Mouse (Mus musculus) regulatory T cell (primary cell): ENCODE data around the gene Zcchc7.
"Not testable (repeated sequence)": the region's sequence is repeated elsewhere in the genome, so short reads cannot be mapped to it uniquely, and the experiment has no call there.

Experiments used
- in situ Hi-C: fragments of 300-600 bp; cut with MboI, MseI; formaldehyde crosslinking; loops from one replicate; pipeline ENCODE4 v1.15.1; 2025; ENCODE audit warnings: high pct_unique_total_duplicates

The Zcchc7 gene

DNA sequence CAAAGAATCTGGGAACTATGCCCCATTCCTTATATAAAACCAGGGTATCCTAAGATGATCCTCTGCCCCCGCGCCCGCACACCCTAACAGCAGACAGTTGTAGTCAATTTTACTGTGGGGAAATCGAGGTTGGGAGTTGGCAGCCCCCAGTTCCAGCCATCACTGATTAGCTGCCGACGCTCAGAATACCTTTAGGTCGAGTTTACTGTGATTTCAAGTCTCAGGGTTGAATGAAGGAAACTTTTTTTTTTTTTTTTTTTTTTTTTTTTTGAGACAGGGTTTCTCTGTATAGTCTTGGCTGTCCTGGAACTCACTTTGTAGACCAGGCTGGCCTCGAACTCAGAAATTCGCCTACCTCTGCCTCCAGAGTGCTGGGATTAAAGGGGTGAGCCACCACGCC lies 1.5 kb downstream of the Zcchc7 start:
- in situ Hi-C loops = not testable (repeated sequence)

DNA sequence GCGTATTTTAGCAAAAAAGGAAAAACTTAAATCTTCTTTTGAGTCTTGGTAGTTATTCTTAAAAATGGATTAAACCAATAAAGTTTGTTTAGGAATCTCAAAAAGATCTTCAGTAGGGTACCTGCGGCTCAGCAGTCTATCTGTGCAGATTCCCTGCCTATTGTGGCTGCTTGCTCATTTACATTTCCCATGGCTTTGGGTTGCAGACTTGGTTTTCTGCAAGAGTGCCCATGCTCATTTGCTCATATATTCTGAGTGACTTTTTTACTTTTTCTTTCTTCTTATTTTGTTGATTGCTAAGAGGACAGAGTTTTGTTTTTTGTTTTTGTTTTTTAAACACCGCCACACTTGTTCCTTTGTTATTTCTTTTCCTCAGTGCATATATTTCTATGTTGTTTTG lies 19.2 kb downstream of the Zcchc7 start:
- in situ Hi-C loops = no loop called here

DNA sequence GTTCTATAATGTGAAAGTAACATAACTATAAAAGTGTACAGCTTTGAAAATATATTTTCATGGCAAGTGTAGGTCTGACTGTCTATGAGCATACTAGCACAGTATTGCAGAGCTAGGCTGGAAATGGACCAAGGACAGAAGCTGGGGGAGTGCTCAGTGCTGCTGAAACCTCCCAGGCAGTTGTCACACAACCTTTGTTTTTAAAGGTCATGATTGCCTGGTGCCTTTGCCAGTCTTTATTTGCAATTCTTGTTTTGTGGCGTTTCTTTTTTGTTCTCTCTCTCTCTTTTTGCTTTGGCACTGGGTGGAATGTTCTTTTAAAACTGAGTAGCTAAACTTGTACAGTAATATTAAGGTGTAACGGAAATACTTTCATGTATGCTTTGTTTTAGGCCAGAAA lies 21.0 kb downstream of the Zcchc7 start:
- in situ Hi-C loops = no loop called here

DNA sequence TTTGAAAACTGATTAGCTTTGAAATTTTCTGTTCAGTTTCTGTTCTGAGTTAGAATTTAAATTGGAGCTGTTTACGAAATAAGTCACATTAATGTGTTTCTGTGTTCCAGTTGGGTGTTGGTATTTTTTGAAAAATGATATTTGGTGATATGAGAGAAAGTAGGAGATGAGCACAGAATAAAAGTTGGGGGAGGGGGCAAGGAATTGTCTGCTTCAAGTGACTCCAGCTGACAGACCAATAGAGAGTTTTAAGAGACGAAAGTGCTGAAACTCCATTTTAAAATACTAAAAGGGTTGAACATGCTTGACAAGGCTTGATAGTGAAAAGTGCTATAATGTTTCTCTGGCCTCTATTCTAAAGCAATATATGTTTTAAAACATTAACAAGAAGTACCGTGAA lies 21.4 kb downstream of the Zcchc7 start:
- in situ Hi-C loops = no loop called here

DNA sequence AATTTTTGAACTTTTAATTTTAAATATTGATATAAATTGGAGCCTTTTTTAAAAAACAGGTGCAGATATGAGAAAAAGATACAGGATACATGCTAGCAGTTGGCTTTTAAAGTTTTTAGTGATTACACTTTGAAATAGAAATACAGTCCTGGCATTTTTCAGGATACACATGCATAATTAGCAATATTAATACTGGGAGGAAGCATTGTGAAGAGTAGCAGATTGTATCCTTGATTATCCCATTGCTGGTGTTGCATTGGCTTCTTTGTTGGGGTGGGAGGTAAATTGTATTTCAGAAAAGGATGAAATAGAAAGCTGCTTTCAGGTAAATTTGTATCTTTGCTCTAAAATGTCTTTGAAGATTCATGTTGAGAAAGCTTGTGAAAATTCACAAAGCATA lies 22.0 kb downstream of the Zcchc7 start:
- in situ Hi-C loops = no loop called here

DNA sequence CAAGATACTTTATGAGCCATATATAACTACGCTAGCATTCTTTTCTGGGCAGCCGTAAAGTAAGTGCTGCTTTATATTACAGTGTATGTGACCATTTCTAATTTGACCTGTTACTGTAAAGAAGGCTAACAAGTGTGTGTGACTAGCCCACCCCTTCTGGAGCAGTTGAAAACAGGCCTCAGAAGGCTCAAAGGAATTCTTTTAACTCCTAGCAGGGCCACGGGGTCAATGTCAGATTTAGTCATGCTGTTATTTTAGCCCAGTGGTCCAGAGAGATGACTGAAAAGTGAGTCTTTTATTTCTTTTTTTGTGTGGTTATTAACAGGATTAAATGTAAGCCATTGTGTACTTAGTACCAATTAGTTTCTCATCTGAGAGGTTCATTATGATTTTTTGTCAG lies 22.6 kb downstream of the Zcchc7 start:
- in situ Hi-C loops = no loop called here

DNA sequence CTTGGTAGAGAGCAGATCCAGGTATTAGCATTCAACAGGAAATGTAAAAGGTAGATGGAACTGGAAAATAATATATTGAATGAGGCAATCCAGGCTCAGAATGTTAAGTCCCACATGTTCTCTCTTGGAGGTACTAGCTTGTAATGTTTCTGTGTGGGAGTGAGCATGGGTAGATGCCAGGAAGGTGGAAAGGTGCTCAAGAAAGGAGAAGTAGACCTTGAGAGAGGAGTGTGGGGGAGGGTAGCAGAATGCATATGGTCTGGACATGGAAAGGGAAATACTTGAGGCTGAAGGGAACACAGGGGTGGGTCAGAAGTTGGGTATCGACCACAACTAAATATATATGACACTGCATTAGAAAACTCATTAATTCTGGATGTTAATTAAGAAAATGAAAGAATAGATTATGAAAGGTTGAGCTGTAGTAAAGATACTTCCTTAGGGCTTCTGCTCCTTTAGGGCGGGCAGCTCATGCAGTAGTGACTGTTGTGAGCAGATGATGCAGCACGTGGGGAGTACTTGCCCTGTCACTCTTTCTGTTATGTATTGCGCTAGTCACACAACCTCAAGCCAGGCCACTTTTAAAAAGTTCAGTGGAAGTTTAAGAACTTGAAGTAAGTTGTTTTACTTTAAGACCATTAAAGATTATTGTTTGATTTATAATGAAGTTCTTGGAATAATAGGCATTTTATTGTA lies 24.9 kb downstream of the Zcchc7 start:
- in situ Hi-C loops = no loop called here

DNA sequence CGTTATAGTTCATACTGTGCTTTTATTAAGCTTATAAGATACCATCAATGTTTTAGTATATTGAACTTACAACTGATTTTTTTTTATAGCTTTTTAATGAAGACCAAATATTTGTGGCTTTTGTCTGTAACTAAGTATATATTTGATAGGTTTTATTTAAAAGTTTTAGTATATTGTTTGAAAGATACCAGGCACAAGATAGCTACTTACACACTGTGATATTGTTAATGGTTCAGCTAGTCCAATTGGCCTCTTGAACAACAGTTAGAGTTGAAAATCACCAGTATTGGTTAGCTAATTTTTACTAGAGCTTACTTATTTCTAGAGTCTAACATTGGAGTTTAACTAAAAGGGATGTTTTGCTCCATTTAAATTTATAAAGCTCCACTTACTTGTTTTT lies 25.8 kb downstream of the Zcchc7 start:
- in situ Hi-C loops = no loop called here

DNA sequence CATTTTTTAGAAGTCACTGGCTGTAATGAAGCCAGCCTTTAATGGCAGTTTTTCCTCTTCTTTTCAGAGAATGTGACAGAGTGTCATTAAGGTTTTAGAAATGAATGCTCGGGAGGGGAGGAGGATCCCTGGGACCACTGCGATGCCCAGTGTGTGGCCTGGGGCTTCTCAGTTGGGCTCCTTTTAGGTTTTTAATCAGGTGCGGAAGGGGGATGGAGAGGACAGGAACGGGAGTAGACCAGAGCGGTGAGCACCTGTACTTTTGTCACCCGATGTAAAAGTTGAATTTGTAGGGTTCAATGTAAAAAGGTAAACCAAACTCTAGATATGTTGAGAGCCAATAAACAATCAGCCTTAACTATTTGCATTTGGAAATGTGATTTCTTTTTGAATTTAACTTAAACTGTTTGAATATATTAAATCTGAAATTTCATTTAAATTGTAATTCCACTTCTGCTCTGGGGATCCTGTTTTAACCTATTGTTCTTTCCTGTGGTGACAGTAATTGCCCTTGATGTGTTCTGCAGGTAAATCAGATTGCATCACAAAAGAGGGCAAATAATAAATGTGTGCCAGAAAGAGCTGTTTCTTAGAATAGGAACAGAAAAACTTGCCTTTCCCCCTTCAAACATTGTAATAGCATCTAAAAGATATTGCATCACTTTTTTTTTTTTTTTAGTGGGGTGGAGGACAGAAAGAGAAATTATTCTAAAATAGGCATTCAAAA lies 28.1 kb downstream of the Zcchc7 start:
- in situ Hi-C loops = no loop called here

DNA sequence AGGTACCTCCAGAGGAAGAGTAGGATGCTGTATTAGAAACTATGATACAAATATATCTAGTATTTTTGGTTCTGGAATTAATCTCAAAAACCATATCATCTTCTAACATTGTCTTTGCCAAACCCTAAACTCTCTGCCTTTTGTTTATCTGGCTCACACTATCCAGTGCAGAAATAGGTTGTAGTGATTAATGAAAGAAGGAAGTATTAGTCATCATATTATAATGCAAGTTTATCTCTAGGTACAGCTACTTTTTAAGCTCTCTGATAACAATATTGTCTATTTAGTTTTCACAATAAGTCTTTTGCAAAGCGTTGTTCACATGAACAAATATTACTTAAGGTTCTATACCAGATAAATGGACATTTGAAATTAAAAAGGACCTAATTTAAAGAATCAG lies 57.2 kb downstream of the Zcchc7 start:
- in situ Hi-C loops = no loop called here

DNA sequence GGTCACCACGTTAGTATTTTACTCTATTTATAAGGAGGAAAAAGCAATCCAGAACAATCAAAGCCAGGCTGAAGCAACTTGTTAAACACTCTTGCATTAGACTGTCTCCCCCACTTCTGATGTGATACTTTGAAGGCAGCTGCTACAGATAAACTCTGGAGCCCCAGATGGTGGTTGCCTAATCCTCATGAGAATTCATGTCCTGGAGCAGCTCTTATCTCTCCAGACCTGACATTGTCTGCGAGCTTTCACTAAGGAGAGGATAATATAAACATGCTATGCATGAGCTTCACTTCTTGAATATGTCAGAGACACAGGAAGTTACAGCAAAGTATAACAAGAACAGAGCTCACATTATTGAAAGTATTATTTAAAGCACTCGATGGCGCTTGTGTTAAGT lies 58.1 kb downstream of the Zcchc7 start:
- in situ Hi-C loops = no loop called here

DNA sequence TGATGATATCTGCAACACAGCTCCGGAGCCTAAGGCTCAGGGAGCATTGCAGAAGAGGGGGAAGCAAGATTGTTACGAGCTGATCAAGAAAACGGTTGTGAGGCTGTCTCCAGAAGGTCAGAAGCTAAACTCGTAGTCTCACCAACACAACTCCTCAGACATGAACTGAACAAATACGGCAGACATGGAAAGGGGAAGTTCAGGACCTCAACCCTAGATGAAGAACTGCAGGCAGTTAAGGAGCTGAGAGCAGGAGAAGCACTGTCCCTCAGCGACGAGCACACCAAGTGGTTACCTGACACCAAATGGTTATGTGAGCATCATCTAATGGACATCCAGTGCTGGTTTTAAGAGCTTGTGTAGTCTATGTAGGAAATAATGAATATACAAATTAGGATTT lies 60.9 kb downstream of the Zcchc7 start:
- in situ Hi-C loops = no loop called here

DNA sequence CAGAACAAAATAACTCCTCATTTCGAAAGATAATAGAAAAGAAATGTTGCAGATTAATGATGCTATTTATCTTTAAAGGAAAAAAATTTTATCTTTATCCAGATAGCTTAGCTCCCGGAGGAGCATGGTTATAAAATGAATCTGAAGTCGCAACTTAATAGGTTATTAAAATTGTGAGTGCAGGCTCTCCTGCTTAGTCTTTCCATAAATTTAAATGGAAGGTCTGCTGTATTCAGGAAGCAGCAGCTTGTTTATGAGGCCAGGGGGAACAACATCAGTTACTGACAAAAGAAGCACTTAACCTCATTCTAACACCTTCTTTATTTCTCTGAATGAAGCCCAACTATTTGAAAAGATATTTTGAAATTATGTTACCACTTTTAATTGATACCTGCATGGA lies 74.9 kb downstream of the Zcchc7 start:
- in situ Hi-C loops = no loop called here

DNA sequence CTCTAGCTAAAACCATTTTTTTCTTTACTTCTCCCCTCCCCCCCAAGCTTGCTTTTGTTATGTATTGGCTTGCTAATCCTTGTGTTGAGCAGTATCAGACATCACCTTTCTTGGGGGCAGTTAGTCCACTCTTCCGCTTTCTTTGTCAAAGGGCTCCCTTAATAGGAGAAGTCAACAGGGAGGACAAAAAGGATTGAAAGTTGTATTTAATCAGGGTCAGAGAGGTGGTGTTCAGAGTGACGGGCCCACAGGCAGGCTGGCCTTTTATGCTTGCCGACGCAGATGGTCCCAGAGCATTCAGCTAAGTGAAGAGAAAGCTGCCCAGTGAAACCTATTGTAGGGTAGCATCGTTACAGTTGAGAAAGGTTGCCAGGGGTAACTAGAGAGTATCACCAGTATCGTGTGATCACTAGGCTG lies 96.2 kb downstream of the Zcchc7 start:
- in situ Hi-C loops = no loop called here

DNA sequence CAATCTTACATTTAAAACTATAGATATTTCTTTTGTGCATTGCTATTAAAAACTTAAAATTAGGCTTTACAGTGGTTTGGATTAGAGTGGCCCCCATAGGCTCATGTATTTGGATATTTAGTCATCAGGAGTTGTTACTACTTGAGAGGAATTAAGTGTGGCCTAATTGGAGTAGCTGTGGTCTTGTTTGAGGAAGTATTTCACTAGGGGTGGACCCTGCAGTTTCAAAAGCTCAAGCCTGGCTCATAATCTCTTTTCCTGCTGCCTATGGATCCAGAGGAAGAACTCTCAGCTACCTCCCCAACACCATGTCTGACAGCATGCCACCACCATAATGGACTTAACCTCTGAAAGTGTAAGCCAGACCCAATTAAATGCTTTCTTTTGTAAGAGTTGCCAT lies 115.9 kb downstream of the Zcchc7 start:
- in situ Hi-C loops = no loop called here

DNA sequence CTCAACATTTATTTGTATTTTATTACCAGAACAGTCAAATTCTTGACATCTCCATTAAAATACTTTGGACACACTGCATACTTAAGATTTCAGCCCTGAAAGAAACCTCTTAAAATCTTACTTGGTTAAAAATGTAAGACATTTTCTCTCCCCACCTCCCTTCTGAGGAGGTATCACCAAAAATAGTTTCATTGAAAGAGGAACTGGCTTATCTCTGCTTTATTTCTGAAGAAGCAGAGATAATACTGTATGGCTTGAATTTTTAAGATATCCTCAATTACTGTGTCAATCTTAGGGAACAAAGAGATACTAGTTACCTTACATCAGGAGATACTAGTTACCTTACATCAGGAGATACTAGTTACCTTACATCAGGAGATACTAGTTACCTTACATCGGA lies 116.4 kb downstream of the Zcchc7 start:
- in situ Hi-C loops = no loop called here

DNA sequence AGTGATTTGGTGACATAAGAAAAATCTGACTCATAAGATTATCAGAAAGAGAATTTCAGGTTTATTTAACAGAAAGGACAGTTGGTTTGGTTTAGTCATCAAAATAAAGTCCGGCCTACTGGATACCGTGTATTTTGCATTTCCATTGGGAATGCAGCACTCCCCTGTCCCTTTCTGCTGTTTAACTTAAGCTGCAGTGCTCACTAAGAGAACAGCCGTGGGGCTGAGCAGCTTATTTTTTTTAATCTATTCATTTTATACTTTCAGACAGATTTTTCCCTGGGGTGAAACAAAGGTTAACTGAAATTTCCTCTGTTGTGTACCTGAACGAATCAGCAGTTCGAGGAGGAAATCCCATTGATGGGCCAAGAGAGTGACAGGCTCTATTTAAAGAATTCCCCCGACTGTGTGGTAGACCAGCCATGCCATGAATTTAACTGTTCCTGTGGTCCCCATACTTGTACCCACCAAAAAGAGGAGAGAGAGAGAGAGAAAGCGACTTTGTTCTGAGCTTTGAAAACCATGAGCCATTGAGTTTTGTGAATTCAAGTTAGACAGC lies 124.5 kb downstream of the Zcchc7 start:
- in situ Hi-C loops = no loop called here

DNA sequence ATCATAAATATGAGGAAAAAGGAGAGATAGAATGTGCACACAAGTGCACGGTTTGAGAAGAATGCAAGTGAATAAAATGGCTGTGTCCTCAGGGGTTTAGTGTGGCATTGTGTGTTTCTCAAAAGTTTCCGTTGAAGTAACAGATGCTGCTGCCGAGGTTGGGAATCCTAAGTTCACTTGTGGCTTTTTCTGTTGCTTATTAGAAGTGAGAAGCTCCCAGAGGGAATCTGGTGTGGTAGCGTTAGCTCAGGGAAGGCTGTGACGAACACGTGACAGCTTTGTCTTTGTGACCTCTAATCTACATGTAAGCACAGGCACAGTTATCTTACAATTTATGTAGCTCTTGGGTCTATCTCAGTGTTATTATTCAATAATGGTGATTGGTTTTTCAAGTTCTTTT lies 130.5 kb downstream of the Zcchc7 start:
- in situ Hi-C loops = no loop called here

DNA sequence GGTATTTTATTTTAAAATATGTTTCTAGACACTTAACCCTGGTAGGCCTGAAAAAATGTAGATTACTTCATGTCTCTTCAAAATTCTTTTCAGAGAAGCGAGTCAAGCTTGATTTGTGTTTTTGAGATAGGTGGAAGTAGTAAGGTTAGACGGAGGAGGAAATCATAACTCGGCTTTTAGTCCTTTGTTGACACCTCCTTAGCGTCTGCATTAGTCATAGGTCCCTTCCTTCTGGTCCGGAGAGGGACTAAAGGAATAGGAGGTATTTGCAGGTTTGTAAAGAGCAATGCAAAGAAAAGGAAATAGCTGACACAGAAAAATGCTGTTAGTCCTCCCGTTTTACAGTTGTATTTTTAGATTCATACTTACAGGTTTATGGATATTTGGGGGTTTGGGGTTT lies 135.7 kb downstream of the Zcchc7 start:
- in situ Hi-C loops = loop anchor here (5.0 kb wide), 1 partner anchor 69 kb away; no protein-coding TSS in a partner anchor

DNA sequence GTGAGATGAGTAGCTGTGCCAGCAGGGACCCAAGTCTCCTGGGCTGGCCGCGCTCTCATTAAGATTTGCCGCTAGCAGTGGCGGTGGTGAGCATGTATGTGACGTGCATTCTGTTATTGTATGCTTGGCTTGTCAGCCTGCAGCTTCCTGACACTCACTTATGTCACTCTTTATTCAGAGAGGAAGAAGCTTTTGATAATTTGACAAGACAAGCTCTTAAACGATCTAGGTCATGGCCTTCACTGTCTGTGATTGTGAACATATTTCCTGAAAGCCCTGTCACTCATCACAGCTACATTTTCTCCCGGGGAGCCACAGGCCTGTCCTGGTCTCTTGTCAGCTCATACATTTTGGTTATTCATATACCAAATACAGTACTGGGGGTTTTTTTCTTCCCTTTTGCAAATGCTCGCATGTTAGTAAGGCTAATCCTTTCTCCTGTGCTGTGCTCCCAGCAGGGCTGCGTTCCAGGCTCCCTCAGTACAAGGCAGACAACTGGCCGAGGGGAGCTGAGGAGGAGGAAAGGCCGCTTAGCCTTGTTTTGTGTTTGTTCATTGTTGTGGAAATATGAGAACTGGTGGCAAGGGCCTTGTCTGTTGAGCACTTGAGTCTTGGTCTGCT lies 150.1 kb downstream of the Zcchc7 start:
- in situ Hi-C loops = no loop called here

DNA sequence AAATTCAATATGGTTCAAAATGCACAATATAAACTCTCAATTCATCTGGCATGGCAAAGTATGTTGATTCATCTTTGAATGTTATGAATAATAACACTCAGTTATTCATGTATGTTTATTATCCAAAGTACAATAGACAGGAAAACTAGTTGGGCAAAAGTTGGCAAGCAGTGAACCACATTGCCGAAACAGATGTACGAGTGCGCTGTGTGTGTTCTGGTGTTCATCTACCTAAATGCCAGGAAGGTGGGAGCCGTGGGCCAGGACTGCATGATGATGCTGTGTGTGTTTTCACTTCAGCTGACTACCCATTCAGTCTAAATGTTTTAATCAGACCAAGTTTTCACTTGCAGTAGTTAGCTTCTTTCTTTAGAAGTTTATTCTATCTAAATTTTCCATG lies 150.7 kb downstream of the Zcchc7 start:
- in situ Hi-C loops = no loop called here

DNA sequence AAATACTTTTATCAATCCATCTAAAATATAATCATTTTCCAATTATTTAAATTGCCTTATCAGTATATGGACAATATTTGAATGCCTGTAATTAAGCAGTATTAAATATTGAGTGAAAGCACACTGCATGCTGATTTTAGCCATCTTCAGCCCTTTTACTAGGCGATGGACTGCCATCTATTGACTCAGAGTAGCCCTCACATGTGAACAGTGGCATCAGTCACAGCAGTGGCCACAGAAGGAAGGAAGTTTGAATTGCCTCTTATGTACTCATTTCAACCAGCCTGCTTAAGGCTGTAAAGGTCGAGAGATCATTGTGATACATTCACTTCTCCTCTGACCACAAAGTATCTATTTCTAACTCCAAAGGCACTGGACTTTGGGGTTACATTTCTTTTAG lies 154.4 kb downstream of the Zcchc7 start:
- in situ Hi-C loops = no loop called here

DNA sequence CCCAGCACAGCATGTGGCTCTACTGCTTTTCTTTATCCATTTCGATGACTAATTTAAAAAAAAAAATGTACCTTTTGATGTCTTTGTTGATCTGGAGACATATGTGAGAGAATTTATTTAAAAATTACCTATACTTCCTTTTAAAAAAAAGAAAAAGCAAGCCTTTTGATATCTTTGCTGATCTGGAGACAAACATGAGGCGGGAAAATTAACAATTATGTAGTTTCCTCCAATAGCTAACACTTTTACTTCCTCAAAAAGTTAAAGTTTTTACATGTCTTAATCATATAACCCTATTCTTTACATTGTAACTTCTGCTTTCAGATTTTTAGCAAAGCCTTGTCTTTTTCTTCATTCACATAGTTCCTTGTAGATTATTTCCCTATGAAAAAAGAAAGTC lies 155.2 kb downstream of the Zcchc7 start:
- in situ Hi-C loops = no loop called here
